ENCODE assay signal across 13 mouse cellular contexts in genomic region chrX:104951587-104951986, GRCm38 (mm10).
"Had no signal": no experiment of that assay in that cellular context is flagged by ENCODE, and none has a peak within 500 bp of the region (broad histone marks: within the 10 kb centered on the region; RNA-seq: fewer than 3 reads in every experiment).

No protein-coding gene starts in this region.

- DNase-seq: kidney, adult 9 months; kidney, postnatal 36 days; layer of hippocampus, adult 9-11 months; layer of hippocampus, postnatal 36 days; lung, embryonic 14.5 days; lung, postnatal 10 days; lung, postnatal 4 days; right cerebral cortex, postnatal 14 days; thymus, postnatal 36 days had no signal

- H3K36me3 ChIP-seq: limb, embryonic 15.5 days; liver, embryonic 12.5 days; midbrain, embryonic 12.5 days had no signal

- H3K4me3 ChIP-seq: limb, embryonic 15.5 days; liver, embryonic 12.5 days; midbrain, embryonic 12.5 days had no signal

- H3K4me2 ChIP-seq: limb, embryonic 15.5 days; liver, embryonic 12.5 days; lung, embryonic 14.5 days; midbrain, embryonic 12.5 days had no signal

- H3K4me1 ChIP-seq: limb, embryonic 15.5 days; liver, embryonic 12.5 days; midbrain, embryonic 12.5 days had no signal

- H3K9ac ChIP-seq: limb, embryonic 15.5 days; liver, embryonic 12.5 days; lung, embryonic 14.5 days; midbrain, embryonic 12.5 days had no signal

- ATAC-seq: liver, embryonic 12.5 days had no signal

- H3K27me3 ChIP-seq: liver, embryonic 12.5 days had no signal

- H3K9me3 ChIP-seq: limb, embryonic 15.5 days; liver, embryonic 12.5 days; midbrain, embryonic 12.5 days had no signal

- H3K27ac ChIP-seq: kidney, postnatal 0 days; limb, embryonic 15.5 days; liver, embryonic 12.5 days; midbrain, embryonic 12.5 days had no signal
